Mouse (Mus musculus) adrenal gland, postnatal 25 days (tissue): ENCODE data around the gene Adam10. TPM values are rescaled to one million over a fixed set of nuclear protein-coding genes. Genes with fewer than 3 reads are reported as not detected.

Source experiments
- DNase-seq: peaks from one replicate; pipeline ENCODE4 v3.0.0; 2021; ENCODE audit warnings: mixed read lengths
- total RNA-seq: library from RNA; stranded (reverse); gene quantifications from 2 replicates; pipeline ENCODE4 v1.2.3, GENCODE M21; 2021

Adam10 gene
- total RNA-seq, 1 experiment from 2014 or later = 53.1 TPM

GRCm38 (mm10) chr9:70673656-70674055 is 5.1 kb upstream of the Adam10 start:
- DNase-seq = no peak

GRCm38 (mm10) chr9:70675117-70675516 is 3.7 kb upstream of the Adam10 start:
- DNase-seq = no peak

- no peak for DNase-seq
Observed at GRCm38 (mm10) chr9:70675961-70676360, 2.8 kb upstream of the Adam10 start.

GRCm38 (mm10) chr9:70679132-70680091 is 615 bp downstream of the Adam10 start:
- peak; percentile 59 for DNase-seq

DNA sequence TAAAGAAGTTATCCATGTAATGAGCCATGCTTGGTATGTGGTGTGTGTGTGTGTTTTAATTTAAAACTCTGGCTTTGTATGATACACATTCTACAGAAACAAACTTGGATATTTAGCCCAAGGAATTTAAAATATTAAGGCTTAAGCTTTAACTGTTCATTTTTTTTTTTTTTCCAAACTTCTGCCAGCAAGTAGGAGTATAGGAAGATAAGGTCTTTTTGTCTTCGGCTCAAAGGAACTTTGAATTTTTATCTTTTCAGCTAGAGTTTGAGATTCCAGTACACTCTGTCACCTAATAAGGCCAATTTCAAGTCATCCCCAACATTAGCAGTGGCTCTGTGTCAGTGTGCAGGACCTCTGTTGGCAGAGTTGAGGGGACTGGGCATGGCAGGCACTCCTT is 3.4 kb downstream of the Adam10 start:
- DNase-seq = no peak

- DNase-seq = no peak
Observed at GRCm38 (mm10) chr9:70688301-70688968, 9.6 kb downstream of the Adam10 start.

DNA sequence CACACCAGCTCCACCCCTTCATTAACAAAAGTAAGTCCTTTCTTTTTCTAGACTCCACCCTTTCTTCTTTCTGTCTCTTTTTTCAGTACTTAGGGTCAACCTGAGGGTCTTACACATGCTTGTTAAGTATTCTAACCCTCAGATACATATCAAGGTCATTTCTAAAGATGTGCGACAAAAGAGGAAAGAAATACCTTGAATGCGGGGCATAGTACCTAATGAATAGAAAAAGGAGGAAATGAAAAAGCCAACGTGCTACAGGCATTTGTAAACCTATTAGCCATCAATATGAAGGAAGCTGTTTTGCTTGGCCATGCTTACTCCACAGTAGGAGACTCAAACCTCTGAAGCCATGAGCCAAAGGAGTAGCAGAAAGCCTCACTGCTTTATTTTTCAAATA is 11.1 kb downstream of the Adam10 start:
- no peak for DNase-seq

DNA sequence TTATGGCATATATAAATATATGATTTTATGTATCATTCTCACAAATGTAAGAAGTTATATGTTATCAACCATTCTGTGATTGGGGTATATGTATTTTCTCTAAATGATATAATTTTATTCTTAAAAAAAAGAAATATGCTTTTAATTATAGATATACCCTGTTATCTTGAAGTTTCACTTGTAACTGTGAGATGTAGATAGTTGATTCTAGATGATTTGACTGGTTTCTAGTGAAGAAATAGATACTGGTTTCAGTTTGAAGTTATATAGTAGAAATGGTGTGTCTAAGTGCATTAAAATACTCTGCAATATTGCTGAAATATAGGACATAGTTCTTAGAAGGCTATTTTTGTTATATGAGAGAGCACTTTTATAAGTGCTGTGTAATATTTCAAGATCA is 11.8 kb downstream of the Adam10 start:
- DNase-seq = no peak

DNA sequence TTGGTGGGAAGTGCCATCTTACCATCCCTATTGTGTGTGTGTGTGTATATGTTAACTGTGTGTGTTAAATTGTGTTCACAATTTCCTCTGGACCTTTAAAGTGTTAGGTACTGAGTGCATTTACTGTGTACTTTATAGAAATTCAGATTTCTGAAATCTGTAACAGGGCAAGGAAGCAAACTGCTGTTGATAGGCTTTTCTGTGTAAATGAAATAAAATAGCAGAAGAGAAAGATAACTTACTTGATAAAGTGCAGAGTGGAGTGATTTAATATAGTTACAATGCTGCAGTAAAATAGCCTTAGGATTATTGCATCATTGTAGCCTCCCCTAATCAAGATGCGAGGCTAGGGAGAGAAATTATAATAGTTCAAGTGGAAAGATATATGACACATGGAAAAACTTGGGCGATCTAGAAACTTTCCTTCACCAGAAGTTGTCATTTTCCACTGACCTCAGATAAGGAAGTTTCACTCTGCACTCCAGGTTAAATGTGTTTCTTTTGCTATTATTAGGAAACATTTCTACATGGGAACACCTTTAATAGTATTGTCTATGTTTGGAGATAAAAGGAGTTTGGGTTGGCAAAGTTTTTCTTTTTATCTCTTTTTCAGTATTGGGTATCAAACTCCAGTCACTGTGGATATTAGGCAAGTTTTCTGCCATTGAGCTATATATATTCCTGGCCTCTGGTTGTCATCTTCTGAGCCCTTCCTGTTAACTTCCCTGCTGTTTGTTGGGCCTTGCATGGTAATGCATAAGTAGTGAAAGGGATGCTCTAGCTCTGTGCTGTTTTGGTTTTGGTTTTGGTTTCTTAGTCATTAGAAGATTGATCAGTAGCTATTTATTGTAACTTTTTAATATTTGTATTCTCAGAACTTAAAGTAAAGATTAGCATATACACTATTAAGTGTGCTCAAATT is 13.2 kb downstream of the Adam10 start:
- DNase-seq = no peak

DNA sequence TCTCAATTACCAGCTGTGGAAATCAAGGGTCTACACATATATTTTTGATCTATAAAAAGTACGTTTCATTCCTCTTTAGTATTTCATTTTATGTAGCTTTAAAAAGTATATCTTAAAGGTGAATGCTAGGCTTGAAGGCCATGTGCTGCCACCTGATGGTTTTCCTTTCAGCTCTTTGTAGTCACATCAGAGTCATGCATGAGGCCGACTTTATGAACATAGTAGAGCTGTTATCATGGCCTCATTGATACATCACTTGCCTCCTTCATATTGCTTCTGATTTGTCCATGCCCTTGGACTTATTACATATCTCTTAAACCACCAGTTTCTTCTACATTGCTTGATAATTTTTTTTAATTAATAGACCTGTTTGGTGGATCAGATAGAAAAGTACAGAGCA is 16.9 kb downstream of the Adam10 start:
- DNase-seq = no peak

- no peak for DNase-seq
Observed at GRCm38 (mm10) chr9:70698090-70698489, 19.3 kb downstream of the Adam10 start.

DNA sequence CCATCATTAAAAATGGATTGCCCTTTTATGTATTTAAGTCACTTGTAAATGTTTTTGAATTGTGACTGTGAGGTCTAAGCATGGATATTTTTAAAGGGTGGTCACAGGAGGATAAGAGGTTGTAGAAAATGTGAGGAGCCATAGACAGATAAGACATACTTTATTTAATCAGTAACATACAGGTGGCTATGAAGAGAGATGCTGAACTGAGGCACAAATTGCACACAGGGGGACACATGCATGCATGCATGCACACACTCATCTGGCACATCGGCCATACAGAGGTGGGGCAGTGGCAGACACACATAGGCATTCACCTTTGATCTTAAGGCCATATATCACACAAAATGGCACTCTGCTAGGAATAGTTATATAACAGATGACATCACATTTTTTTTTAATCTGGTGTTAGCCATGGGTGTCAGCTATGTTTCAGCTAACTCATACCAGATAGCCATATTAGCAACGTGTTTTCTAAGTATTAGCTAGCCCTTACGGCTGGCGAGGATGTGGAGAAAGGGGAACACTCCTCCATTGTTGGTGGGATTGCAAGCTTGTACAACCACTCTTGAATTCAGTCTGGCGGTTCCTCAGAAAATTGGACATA is 24.9 kb downstream of the Adam10 start:
- DNase-seq = no peak

- no peak for DNase-seq
Observed at GRCm38 (mm10) chr9:70706444-70706843, 27.6 kb downstream of the Adam10 start.

GRCm38 (mm10) chr9:70729544-70729943 is 50.7 kb downstream of the Adam10 start:
- DNase-seq = no peak

- no peak for DNase-seq
Observed at GRCm38 (mm10) chr9:70731079-70731478, 52.3 kb downstream of the Adam10 start.

DNA sequence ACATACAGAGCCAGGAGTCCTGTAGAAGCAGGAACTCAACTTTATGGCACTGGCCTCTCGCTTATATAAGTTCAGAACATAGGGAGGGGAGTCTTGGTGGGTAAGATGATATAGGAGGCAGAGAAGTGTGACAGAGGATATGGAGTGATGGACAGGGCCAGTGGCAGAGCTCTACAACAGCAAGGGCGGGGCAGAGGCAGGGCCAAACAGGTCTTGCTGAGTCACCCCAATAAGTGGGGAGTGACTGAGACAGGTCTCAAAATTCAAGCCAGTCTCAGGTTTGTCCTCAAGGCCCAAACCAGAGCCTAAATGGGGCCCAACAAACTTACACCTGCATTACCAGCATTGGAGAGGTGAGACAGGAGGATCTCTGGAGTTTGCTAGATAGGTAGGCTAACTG is 54.4 kb downstream of the Adam10 start:
- no peak for DNase-seq

GRCm38 (mm10) chr9:70739998-70740397 is 61.2 kb downstream of the Adam10 start:
- DNase-seq = no peak

DNA sequence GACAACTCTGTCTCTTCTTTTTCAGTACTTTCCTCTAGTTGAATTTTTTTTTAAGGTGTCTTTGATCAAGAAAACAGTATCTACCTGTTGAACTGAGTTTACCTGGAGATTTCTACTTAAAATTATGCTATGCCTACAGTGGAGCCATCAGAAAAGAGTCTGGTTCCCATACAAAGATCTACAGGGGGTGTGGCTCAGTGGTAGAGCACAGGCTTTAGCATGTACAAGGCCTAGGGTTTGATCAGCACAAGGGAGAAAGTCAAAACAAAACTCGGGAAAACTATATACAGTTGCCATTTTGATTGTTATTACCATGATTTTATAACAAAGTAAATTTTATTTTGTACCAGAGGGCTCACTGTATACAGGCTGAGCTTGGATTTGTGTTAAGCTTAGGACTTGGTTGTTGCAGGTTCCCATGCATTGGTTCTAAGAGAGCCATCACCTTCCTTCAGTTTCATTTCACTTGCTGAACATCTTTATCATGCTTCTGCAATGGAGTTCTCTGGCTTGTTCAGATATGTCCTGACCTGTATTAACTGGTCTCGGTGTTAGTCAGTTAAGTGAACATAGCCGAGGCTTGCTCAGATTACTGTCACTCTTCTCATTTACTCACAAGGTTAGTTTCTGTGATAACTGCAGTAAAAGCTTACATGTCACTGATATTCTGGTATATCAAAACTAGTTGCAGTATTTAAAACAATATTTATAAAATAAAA is 72.9 kb downstream of the Adam10 start:
- DNase-seq = no peak

- no peak for DNase-seq
Observed at GRCm38 (mm10) chr9:70760974-70761373, 82.2 kb downstream of the Adam10 start.

GRCm38 (mm10) chr9:70775517-70775916 is 96.7 kb downstream of the Adam10 start:
- no peak for DNase-seq

- no peak for DNase-seq
Observed at GRCm38 (mm10) chr9:70782191-70782590, 103.4 kb downstream of the Adam10 start.
